Mouse (Mus musculus) liver, embryonic 12.5 days (tissue): ENCODE results near the gene Sumo2. TPM values are rescaled to one million over a fixed set of nuclear protein-coding genes. Genes with fewer than 3 reads are reported as not detected.
"Not testable (repeated sequence)": the region's sequence is repeated elsewhere in the genome, so short reads cannot be mapped to it uniquely, and the experiment has no call there.

ENCODE experiments used
- ATAC-seq: fragments of 200-750 bp; cut with Nextera tagmentation; 2 replicates; pipeline ENCODE4 v1.8.0; 2017; ENCODE audit warnings: moderate number of reproducible peaks, mild to moderate bottlenecking, moderate library complexity
- H3K27ac ChIP-seq: fragments of 300-500 bp; sonication (generic); 2 replicates; pipeline ENCODE4 v1.5.1; 2016; ENCODE audit warnings: mild to moderate bottlenecking
- H3K27me3 ChIP-seq: fragments of 300-500 bp; sonication (generic); replicated peaks from 2 replicates; pipeline ENCODE4 v1.6.1; 2016; ENCODE audit warnings: mild to moderate bottlenecking, moderate library complexity
- H3K36me3 ChIP-seq: fragments of 300-500 bp; sonication (generic); 2 replicates; pipeline ENCODE4 v1.6.1; 2016; ENCODE audit warnings: mild to moderate bottlenecking, moderate library complexity
- H3K4me1 ChIP-seq: fragments of 300-500 bp; sonication (generic); 2 replicates; pipeline ENCODE4 v1.6.1; 2016
- H3K4me2 ChIP-seq: fragments of 300-500 bp; sonication (generic); 2 replicates; pipeline ENCODE4 v1.6.1; 2016; ENCODE audit warnings: mild to moderate bottlenecking, moderate library complexity
- H3K4me3 ChIP-seq: fragments of 300-500 bp; sonication (generic); 2 replicates; pipeline ENCODE4 v1.5.1; 2016; ENCODE audit warnings: mild to moderate bottlenecking, moderate library complexity
- H3K9ac ChIP-seq: fragments of 300-500 bp; sonication (generic); 2 replicates; pipeline ENCODE4 v1.6.1; 2016; ENCODE audit warnings: mild to moderate bottlenecking, moderate library complexity
- H3K9me3 ChIP-seq: fragments of 300-500 bp; sonication (generic); replicated peaks from 2 replicates; pipeline ENCODE4 v1.6.1; 2016; ENCODE audit warnings: mild to moderate bottlenecking, moderate library complexity
- WGBS: fragments of 180-500 bp; shearing (Covaris S2); methylation state at CpG from one replicate; pipeline ENCODE4 v1.1.7; 2016; ENCODE audit not compliant: insufficient replicate concordance; 5-methylcytosine and 5-hydroxymethylcytosine counted together
- polyA plus RNA-seq: library from polyadenylated mRNA; unstranded; fragments of >200 nt; fragmentation: Nextera tagmentation; extraction: Ambion mirVana; gene quantifications from 2 replicates; pipeline ENCODE4 v1.2.1, GENCODE M21; 2016

Sumo2 gene
- polyA plus RNA-seq, 1 experiment from 2014 or later, result 585 TPM

GRCm38 (mm10) chr11:115538045-115538444 is 2.0 kb upstream of the Sumo2 start:
- Histone ChIP-seq H3K4me1 (peaks cover 31% of the 10 kb centered on the region), H3K36me3 (peaks cover 18% of the 10 kb centered on the region), H3K4me3 (no peak overlapping the region), H3K9ac (no peak overlapping the region), H3K27ac (no peak overlapping the region; the same call in 1 of the 2 replicates), H3K9me3 (no peaks in the 10 kb centered on the region), H3K4me2 (no peak overlapping the region), H3K27me3 (no peaks in the 10 kb centered on the region; the same call in 1 of the 2 replicates)
- 33% methylated on average over 2 of the region's 2 CpGs for WGBS
- no peak for ATAC-seq

GRCm38 (mm10) chr11:115536856-115537568 is 936 bp upstream of the Sumo2 start:
- H3K4me3 ChIP-seq, result peak overlapping the region; percentile 96; the same call in 1 of the 2 replicates
- peak overlapping the region; percentile 100 for H3K27ac ChIP-seq
- peaks cover 38% of the 10 kb centered on the region for H3K4me1 ChIP-seq
- no peaks in the 10 kb centered on the region for H3K9me3 ChIP-seq
- 85% methylated on average over 10 of the region's 10 CpGs for WGBS
- peaks cover 28% of the 10 kb centered on the region for H3K36me3 ChIP-seq
- no peaks in the 10 kb centered on the region; the same call in 1 of the 2 replicates for H3K27me3 ChIP-seq
- no peak for ATAC-seq
- H3K9ac ChIP-seq, result no peak overlapping the region; the same call in 1 of the 2 replicates
- H3K4me2 ChIP-seq, result peak overlapping the region; percentile 86

- Histone ChIP-seq H3K27me3 (no peaks in the 10 kb centered on the region), H3K9me3 (no peaks in the 10 kb centered on the region), H3K4me2 (peak overlapping the region; percentile 86), H3K4me3 (peak overlapping the region; percentile 96), H3K36me3 (peaks cover 42% of the 10 kb centered on the region), H3K27ac (peak overlapping the region; percentile 100), H3K9ac (peak overlapping the region; percentile 99), H3K4me1 (peaks cover 38% of the 10 kb centered on the region)
- WGBS, result under 1% methylated on average over 73 of the region's 84 CpGs
- ATAC-seq, result peak; percentile 73
These were observed 557 bp downstream of the Sumo2 start for GRCm38 (mm10) chr11:115535401-115536037.

GRCm38 (mm10) chr11:115534759-115535371 is 1.2 kb downstream of the Sumo2 start:
- no peak for ATAC-seq
- H3K4me2 ChIP-seq, result peak overlapping the region; percentile 86
- H3K9me3 ChIP-seq, result no peaks in the 10 kb centered on the region
- 8% methylated on average over 11 of the region's 11 CpGs for WGBS
- H3K9ac ChIP-seq, result peak overlapping the region; percentile 99
- peak overlapping the region; percentile 96 for H3K4me3 ChIP-seq
- H3K27me3 ChIP-seq, result no peaks in the 10 kb centered on the region
- peaks cover 38% of the 10 kb centered on the region for H3K4me1 ChIP-seq
- H3K36me3 ChIP-seq, result peaks cover 49% of the 10 kb centered on the region
- peak overlapping the region; percentile 100 for H3K27ac ChIP-seq

GRCm38 (mm10) chr11:115526446-115526845 is 9.6 kb downstream of the Sumo2 start:
- not testable (repeated sequence) for H3K27me3 ChIP-seq, H3K27ac ChIP-seq, H3K4me3 ChIP-seq, H3K9ac ChIP-seq, ATAC-seq, H3K4me2 ChIP-seq, H3K9me3 ChIP-seq, H3K4me1 ChIP-seq
- WGBS, result 70% methylated on average over 3 of the region's 3 CpGs
- peaks cover 92% of the 10 kb centered on the region for H3K36me3 ChIP-seq

- Histone ChIP-seq H3K36me3 (peaks cover 56% of the 10 kb centered on the region), H3K9me3 (no peaks in the 10 kb centered on the region), H3K9ac (no peak overlapping the region), H3K27me3 (no peaks in the 10 kb centered on the region), H3K4me2 (no peak overlapping the region), H3K27ac (no peak overlapping the region), H3K4me1 (0 out of 2 replicates have a peak, but pooled peaks cover 9% of the 10 kb centered on the region), H3K4me3 (no peak overlapping the region)
- 83% methylated on average over 2 of the region's 2 CpGs for WGBS
- ATAC-seq, result no peak
These were observed 13.4 kb downstream of the Sumo2 start for GRCm38 (mm10) chr11:115522703-115523102.

- WGBS, result 86% methylated on average over 2 of the region's 2 CpGs
- no peaks in the 10 kb centered on the region for H3K9me3 ChIP-seq
- no peaks in the 10 kb centered on the region for H3K27me3 ChIP-seq
- 0 out of 2 replicates have a peak, but pooled peaks cover 9% of the 10 kb centered on the region for H3K4me1 ChIP-seq
- peaks cover 51% of the 10 kb centered on the region for H3K36me3 ChIP-seq
- H3K9ac ChIP-seq, result no peak overlapping the region
- ATAC-seq, result no peak
- H3K4me3 ChIP-seq, result no peak overlapping the region
- H3K4me2 ChIP-seq, result no peak overlapping the region
- H3K27ac ChIP-seq, result no peak overlapping the region
These were observed 13.8 kb downstream of the Sumo2 start for GRCm38 (mm10) chr11:115522238-115522637.

GRCm38 (mm10) chr11:115521080-115521479 is 15.0 kb downstream of the Sumo2 start:
- Histone ChIP-seq H3K27me3 (no peaks in the 10 kb centered on the region), H3K9ac (no peak overlapping the region), H3K4me1 (0 out of 2 replicates have a peak, but pooled peaks cover 7% of the 10 kb centered on the region), H3K36me3 (peaks cover 40% of the 10 kb centered on the region), H3K27ac (no peak overlapping the region), H3K4me2 (no peak overlapping the region), H3K9me3 (no peaks in the 10 kb centered on the region), H3K4me3 (no peak overlapping the region)
- WGBS, result 78% methylated on average over 4 of the region's 4 CpGs
- ATAC-seq, result no peak

GRCm38 (mm10) chr11:115520218-115520617 is 15.9 kb downstream of the Sumo2 start:
- Histone ChIP-seq H3K4me1 (peaks cover 3% of the 10 kb centered on the region), H3K27ac (no peak overlapping the region), H3K9me3 (no peaks in the 10 kb centered on the region), H3K9ac (no peak overlapping the region), H3K4me2 (no peak overlapping the region), H3K4me3 (no peak overlapping the region), H3K36me3 (peaks cover 31% of the 10 kb centered on the region), H3K27me3 (no peaks in the 10 kb centered on the region)
- ATAC-seq, result no peak
- WGBS, result 79% methylated on average over 2 of the region's 2 CpGs

GRCm38 (mm10) chr11:115519581-115519980 is 16.5 kb downstream of the Sumo2 start:
- no peak overlapping the region for H3K4me2 ChIP-seq
- ATAC-seq, result no peak
- H3K4me3 ChIP-seq, result no peak overlapping the region
- peaks cover 6% of the 10 kb centered on the region for H3K4me1 ChIP-seq
- WGBS, result 68% methylated on average over 3 of the region's 3 CpGs
- peaks cover 25% of the 10 kb centered on the region for H3K36me3 ChIP-seq
- no peaks in the 10 kb centered on the region for H3K27me3 ChIP-seq
- H3K9ac ChIP-seq, result no peak overlapping the region
- H3K9me3 ChIP-seq, result no peaks in the 10 kb centered on the region
- H3K27ac ChIP-seq, result no peak overlapping the region

GRCm38 (mm10) chr11:115518693-115519092 is 17.4 kb downstream of the Sumo2 start:
- no peak overlapping the region for H3K27ac ChIP-seq
- H3K9me3 ChIP-seq, result no peaks in the 10 kb centered on the region
- peaks cover 8% of the 10 kb centered on the region for H3K4me1 ChIP-seq
- H3K4me2 ChIP-seq, result no peak overlapping the region
- H3K36me3 ChIP-seq, result peaks cover 16% of the 10 kb centered on the region
- no peaks in the 10 kb centered on the region for H3K27me3 ChIP-seq
- H3K4me3 ChIP-seq, result no peak overlapping the region
- no peak overlapping the region for H3K9ac ChIP-seq
- WGBS, result 72% methylated on average over 9 of the region's 9 CpGs
- no peak for ATAC-seq

- WGBS, result 70% methylated on average over 5 of the region's 5 CpGs
These were observed 19.1 kb downstream of the Sumo2 start for GRCm38 (mm10) chr11:115516942-115517341.

More at GRCm38 (mm10) chr11:115516942-115517341, 19.1 kb downstream of the Sumo2 start:
- Histone ChIP-seq H3K9me3 (no peaks in the 10 kb centered on the region), H3K9ac (no peak overlapping the region), H3K4me3 (no peak overlapping the region), H3K4me2 (no peak overlapping the region), H3K4me1 (peaks cover 23% of the 10 kb centered on the region), H3K27me3 (no peaks in the 10 kb centered on the region), H3K27ac (no peak overlapping the region), H3K36me3 (peaks cover 4% of the 10 kb centered on the region)
- no peak for ATAC-seq
